Mouse (Mus musculus) heart, postnatal 0 days (tissue): ENCODE results near the gene Fmn2. TPM values are rescaled to one million over a fixed set of nuclear protein-coding genes. Genes with fewer than 3 reads are reported as not detected.

Experiments
- ATAC-seq: fragments of 200-750 bp; cut with Nextera tagmentation; 2 replicates; pipeline ENCODE4 v1.8.0; 2017; ENCODE audit warnings: low read depth, moderate number of reproducible peaks, moderate library complexity; ENCODE audit not compliant: insufficient read depth
- DNase-seq: peaks from one replicate; pipeline ENCODE4 v3.0.0-alpha.2; 2016; ENCODE audit warnings: low spot score
- H3K27ac ChIP-seq: fragments of 300-500 bp; sonication (generic); 2 replicates; pipeline ENCODE4 v1.5.1; 2014; ENCODE audit warnings: low read depth, mild to moderate bottlenecking
- H3K27me3 ChIP-seq: fragments of 300-500 bp; sonication (generic); 2 replicates; pipeline ENCODE4 v1.6.1; 2014; ENCODE audit warnings: low read length, mixed read lengths; ENCODE audit not compliant: control insufficient read depth, insufficient read depth
- H3K36me3 ChIP-seq: fragments of 300-500 bp; sonication (generic); replicated peaks from 2 replicates; pipeline ENCODE4 v1.6.1; 2014; ENCODE audit warnings: low read length, mixed read lengths; ENCODE audit not compliant: control insufficient read depth, insufficient read depth
- H3K4me1 ChIP-seq: fragments of 300-500 bp; sonication (generic); 2 replicates; pipeline ENCODE4 v1.6.1; 2014; ENCODE audit warnings: antibody characterized with exemption; ENCODE audit not compliant: control insufficient read depth, insufficient read depth
- H3K4me2 ChIP-seq: fragments of 300-500 bp; sonication (generic); 2 replicates; pipeline ENCODE4 v1.6.1; 2014; ENCODE audit warnings: low read depth, mild to moderate bottlenecking, low read length, moderate library complexity
- H3K4me3 ChIP-seq: fragments of 300-500 bp; sonication (generic); 2 replicates; pipeline ENCODE4 v1.5.1; 2014; ENCODE audit warnings: low read depth, low read length
- H3K9ac ChIP-seq: fragments of 300-500 bp; sonication (generic); replicated peaks from 2 replicates; pipeline ENCODE4 v1.6.1; 2014; ENCODE audit warnings: low read depth, low read length, mixed read lengths
- H3K9me3 ChIP-seq: fragments of 300-500 bp; sonication (generic); replicated peaks from 2 replicates; pipeline ENCODE4 v1.6.1; 2016; ENCODE audit warnings: low read length; ENCODE audit not compliant: control insufficient read depth
- CTCF ChIP-seq: IDR thresholded peaks from 2 replicates; pipeline ENCODE4 v1.5.1; 2016; ENCODE audit warnings: antibody characterized with exemption, control low read depth, low read depth
- EP300 ChIP-seq: IDR thresholded peaks from 2 replicates; pipeline ENCODE4 v1.6.1; 2016; ENCODE audit warnings: antibody characterized with exemption, low read depth
- WGBS: fragments of 180-500 bp; shearing (Covaris S2); extraction: QIAGEN DNeasy Blood & Tissue Kit; methylation state at CpG from one replicate; pipeline ENCODE4 v1.1.7; 2014; 5-methylcytosine and 5-hydroxymethylcytosine counted together
- polyA plus RNA-seq: library from polyadenylated mRNA; unstranded; fragments of >200 nt; fragmentation: Nextera tagmentation; extraction: Ambion mirVana; gene quantifications from 2 replicates; pipeline ENCODE4 v1.2.1, GENCODE M21; 2015
- total RNA-seq: library from RNA; depleted of rRNA; stranded (reverse); fragments of >200 nt; gene quantifications from 2 replicates; pipeline ENCODE4 v1.2.3, GENCODE M21; 2014; ENCODE audit warnings: low replicate concordance

Gene Fmn2
- total and polyA plus RNA-seq, 2 experiments from 2014 or later = 0.07 TPM; not detected in 1

GRCm38 (mm10) chr1:174654565-174654964 lies 152.9 kb downstream of the Fmn2 start:
- DNase-seq = no peak
- no peak overlapping the region for H3K4me3 ChIP-seq
- no peak for ATAC-seq
- no peaks in the 10 kb centered on the region for H3K9me3 ChIP-seq
- peaks cover 3% of the 10 kb centered on the region for H3K4me1 ChIP-seq
- no peak overlapping the region for H3K27ac ChIP-seq
- TF ChIP-seq EP300 (no peak), CTCF (no peak)
- H3K4me2 ChIP-seq = no peak overlapping the region
- H3K36me3 ChIP-seq = no peaks in the 10 kb centered on the region
- H3K27me3 ChIP-seq = no peaks in the 10 kb centered on the region
- no peak overlapping the region for H3K9ac ChIP-seq
- WGBS = 32% methylated on average over 5 of the region's 5 CpGs

- ATAC-seq = no peak
- H3K4me1 ChIP-seq = peaks cover 8% of the 10 kb centered on the region
These were observed 153.7 kb downstream of the Fmn2 start for GRCm38 (mm10) chr1:174655354-174655753.

GRCm38 (mm10) chr1:174656554-174656953 lies 154.9 kb downstream of the Fmn2 start:
- DNase-seq (no peak), ATAC-seq (no peak)
- H3K9me3 ChIP-seq = no peaks in the 10 kb centered on the region

More at GRCm38 (mm10) chr1:174655354-174655753, 153.7 kb downstream of the Fmn2 start:
- Histone ChIP-seq H3K9me3 (no peaks in the 10 kb centered on the region), H3K27ac (no peak overlapping the region), H3K9ac (no peak overlapping the region), H3K4me3 (no peak overlapping the region), H3K36me3 (no peaks in the 10 kb centered on the region), H3K27me3 (no peaks in the 10 kb centered on the region), H3K4me2 (no peak overlapping the region)
- 83% methylated on average over 9 of the region's 9 CpGs for WGBS
- DNase-seq = no peak
- no peak for TF ChIP-seq CTCF
- no peak for TF ChIP-seq EP300

DNA sequence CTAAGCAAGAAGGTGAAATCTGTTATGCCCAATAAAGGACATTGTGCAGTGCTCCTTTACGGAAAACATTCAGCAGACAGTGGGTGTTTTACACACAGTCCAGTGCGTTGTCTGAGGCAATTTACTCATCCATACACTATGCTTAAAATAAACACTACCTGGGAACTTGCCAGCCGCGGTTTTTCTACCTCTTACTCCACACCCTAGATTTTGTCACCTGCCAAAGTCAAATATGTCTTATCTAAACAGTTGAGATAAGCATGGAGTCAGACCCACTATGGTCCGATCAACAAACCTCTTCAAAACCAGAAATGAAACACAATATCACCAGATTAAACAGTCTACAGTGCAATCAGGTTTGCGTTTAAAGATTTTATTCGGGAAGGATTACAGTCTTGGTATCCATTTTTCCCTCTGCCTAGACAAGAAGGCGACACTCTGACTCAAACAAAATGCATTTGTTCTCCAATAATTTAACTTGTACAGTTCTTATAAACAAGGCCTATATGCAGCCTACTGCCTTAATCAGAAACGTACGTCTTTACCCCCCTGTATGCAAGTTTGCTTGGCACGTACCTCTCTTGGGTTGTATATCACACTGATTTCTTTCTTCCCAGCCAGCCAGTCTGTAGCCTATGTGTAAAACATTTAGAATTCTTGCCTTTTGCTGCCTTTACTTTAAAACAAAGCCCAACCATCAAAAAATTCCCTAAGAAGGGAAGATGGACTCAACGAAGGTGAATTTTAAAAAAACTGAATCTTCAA lies 158.0 kb downstream of the Fmn2 start:
- Histone ChIP-seq H3K36me3 (no peaks in the 10 kb centered on the region), H3K27ac (no peak overlapping the region), H3K4me2 (no peak overlapping the region), H3K9me3 (no peaks in the 10 kb centered on the region), H3K9ac (no peak overlapping the region), H3K27me3 (no peaks in the 10 kb centered on the region), H3K4me3 (no peak overlapping the region), H3K4me1 (peaks cover 8% of the 10 kb centered on the region)
- TF ChIP-seq EP300 (no peak), CTCF (no peak)
- ATAC-seq (no peak), DNase-seq (no peak)
- 38% methylated on average over 12 of the region's 12 CpGs for WGBS

More at GRCm38 (mm10) chr1:174656554-174656953, 154.9 kb downstream of the Fmn2 start:
- no peak overlapping the region for H3K4me3 ChIP-seq
- H3K4me1 ChIP-seq = peaks cover 8% of the 10 kb centered on the region
- H3K4me2 ChIP-seq = no peak overlapping the region
- H3K27me3 ChIP-seq = no peaks in the 10 kb centered on the region
- TF ChIP-seq CTCF (no peak), EP300 (no peak)
- H3K9ac ChIP-seq = no peak overlapping the region
- no peak overlapping the region for H3K27ac ChIP-seq
- H3K36me3 ChIP-seq = no peaks in the 10 kb centered on the region
- WGBS = 85% methylated on average over 4 of the region's 4 CpGs

DNA sequence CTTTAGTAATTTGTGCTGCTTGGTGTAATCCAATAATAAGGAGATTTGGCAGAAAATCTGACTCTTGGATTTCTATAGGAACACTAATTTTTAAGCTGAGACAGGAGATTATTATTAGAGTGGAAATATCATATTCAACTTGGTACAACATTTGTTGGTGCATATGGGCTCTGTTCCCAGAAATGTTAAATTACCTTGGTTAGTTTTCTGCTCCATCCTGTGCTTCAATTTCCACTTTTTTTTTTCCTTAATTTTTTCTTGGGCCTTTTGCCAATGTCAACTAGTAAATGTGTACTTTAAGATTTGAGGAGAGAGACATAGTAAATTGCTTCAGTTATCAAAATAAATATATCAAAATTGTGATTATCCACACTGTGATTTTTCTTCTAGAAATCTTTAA lies 163.5 kb downstream of the Fmn2 start:
- Histone ChIP-seq H3K4me1 (no peaks in the 10 kb centered on the region), H3K4me3 (no peak overlapping the region), H3K9ac (no peak overlapping the region), H3K36me3 (no peaks in the 10 kb centered on the region), H3K27me3 (no peaks in the 10 kb centered on the region), H3K9me3 (no peaks in the 10 kb centered on the region), H3K27ac (no peak overlapping the region), H3K4me2 (no peak overlapping the region)
- TF ChIP-seq CTCF = no peak
- no peak for TF ChIP-seq EP300
- ATAC-seq (no peak), DNase-seq (no peak)

DNA sequence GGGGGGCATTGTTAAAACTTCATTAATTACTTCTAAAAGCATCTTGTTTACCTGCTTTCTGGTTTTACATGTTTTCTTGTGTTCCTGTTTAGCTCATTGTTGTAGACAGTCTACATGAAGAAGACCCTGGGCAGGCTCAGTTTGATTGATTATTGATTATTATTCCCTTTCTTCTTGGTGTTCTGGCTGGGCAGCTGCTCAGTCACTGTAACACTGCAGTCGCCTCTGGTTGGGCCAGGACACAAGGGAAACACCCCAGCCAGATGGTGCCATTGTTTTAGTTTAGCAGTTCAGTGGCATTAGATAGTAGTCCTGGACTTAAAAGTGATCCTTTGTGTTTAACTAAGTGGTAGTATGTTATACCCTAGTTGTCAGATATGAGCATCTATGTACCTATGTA lies 167.5 kb downstream of the Fmn2 start:
- H3K9ac ChIP-seq = no peak overlapping the region
- H3K4me1 ChIP-seq = no peaks in the 10 kb centered on the region
- no peaks in the 10 kb centered on the region for H3K36me3 ChIP-seq
- no peaks in the 10 kb centered on the region for H3K9me3 ChIP-seq
- ATAC-seq (no peak), DNase-seq (no peak)
- no peaks in the 10 kb centered on the region for H3K27me3 ChIP-seq
- TF ChIP-seq CTCF (no peak), EP300 (no peak)
- no peak overlapping the region for H3K27ac ChIP-seq
- 63% methylated on average over 1 of the region's 1 CpGs for WGBS
- no peak overlapping the region for H3K4me3 ChIP-seq
- no peak overlapping the region for H3K4me2 ChIP-seq
